Mouse (Mus musculus) embryo, embryonic 9.5 days (tissue): ENCODE measurements around the gene Klhl5.
"Not testable (repeated sequence)": the region's sequence is repeated elsewhere in the genome, so short reads cannot be mapped to it uniquely, and the experiment has no call there.

Experiments used
- DNase-seq: peaks from one replicate; pipeline ENCODE4 v3.0.0-alpha.2; 2017; ENCODE audit errors: extremely low spot score

Klhl5 gene

GRCm38 (mm10) chr5:65097457-65097856 is 9.9 kb upstream of the Klhl5 start:
- no peak for DNase-seq

- DNase-seq, result no peak
Measured at GRCm38 (mm10) chr5:65100002-65100401, 7.3 kb upstream of the Klhl5 start.

- no peak for DNase-seq
Measured at GRCm38 (mm10) chr5:65101209-65101608, 6.1 kb upstream of the Klhl5 start.

- no peak for DNase-seq
Measured at GRCm38 (mm10) chr5:65101621-65102020, 5.7 kb upstream of the Klhl5 start.

GRCm38 (mm10) chr5:65102026-65102640 is 5.2 kb upstream of the Klhl5 start:
- DNase-seq, result no peak

GRCm38 (mm10) chr5:65102641-65103042 is 4.7 kb upstream of the Klhl5 start:
- no peak for DNase-seq

- peak; percentile 66 for DNase-seq
Measured at GRCm38 (mm10) chr5:65107773-65108432, 564 bp downstream of the Klhl5 start.

GRCm38 (mm10) chr5:65112225-65112624 is 4.9 kb downstream of the Klhl5 start:
- not testable (repeated sequence) for DNase-seq

- no peak for DNase-seq
Measured at GRCm38 (mm10) chr5:65113323-65113722, 6.0 kb downstream of the Klhl5 start.

- no peak for DNase-seq
Measured at GRCm38 (mm10) chr5:65116789-65117188, 9.4 kb downstream of the Klhl5 start.

- no peak for DNase-seq
Measured at GRCm38 (mm10) chr5:65119495-65119894, 12.2 kb downstream of the Klhl5 start.

- DNase-seq, result no peak
Measured at GRCm38 (mm10) chr5:65119918-65120317, 12.6 kb downstream of the Klhl5 start.

GRCm38 (mm10) chr5:65122616-65123015 is 15.3 kb downstream of the Klhl5 start:
- DNase-seq, result no peak

- DNase-seq, result no peak
Measured at GRCm38 (mm10) chr5:65126137-65126536, 18.8 kb downstream of the Klhl5 start.

GRCm38 (mm10) chr5:65128481-65128880 is 21.1 kb downstream of the Klhl5 start:
- no peak for DNase-seq

- DNase-seq, result peak; percentile 62
Measured at GRCm38 (mm10) chr5:65130528-65131210, 23.3 kb downstream of the Klhl5 start.

GRCm38 (mm10) chr5:65131211-65131879 is 24.0 kb downstream of the Klhl5 start:
- DNase-seq, result peak; percentile 44

- no peak for DNase-seq
Measured at GRCm38 (mm10) chr5:65136159-65136558, 28.8 kb downstream of the Klhl5 start.

- no peak for DNase-seq
Measured at GRCm38 (mm10) chr5:65137073-65137472, 29.7 kb downstream of the Klhl5 start.

GRCm38 (mm10) chr5:65141242-65141641 is 33.9 kb downstream of the Klhl5 start:
- DNase-seq, result no peak

GRCm38 (mm10) chr5:65142247-65142646 is 34.9 kb downstream of the Klhl5 start:
- DNase-seq, result no peak

- no peak for DNase-seq
Measured at GRCm38 (mm10) chr5:65145499-65146101, 38.3 kb downstream of the Klhl5 start.
